Mouse (Mus musculus) stomach, postnatal 0 days (tissue): ENCODE results near the gene Zfp473.

ENCODE experiments used
- CTCF ChIP-seq: IDR thresholded peaks from 2 replicates; pipeline ENCODE4 v1.5.1; 2016; ENCODE audit warnings: antibody characterized with exemption, low read depth, mild to moderate bottlenecking, moderate library complexity
- EP300 ChIP-seq: optimal IDR thresholded peaks from 2 replicates; pipeline ENCODE3; 2016; ENCODE audit warnings: antibody characterized with exemption

DNA sequence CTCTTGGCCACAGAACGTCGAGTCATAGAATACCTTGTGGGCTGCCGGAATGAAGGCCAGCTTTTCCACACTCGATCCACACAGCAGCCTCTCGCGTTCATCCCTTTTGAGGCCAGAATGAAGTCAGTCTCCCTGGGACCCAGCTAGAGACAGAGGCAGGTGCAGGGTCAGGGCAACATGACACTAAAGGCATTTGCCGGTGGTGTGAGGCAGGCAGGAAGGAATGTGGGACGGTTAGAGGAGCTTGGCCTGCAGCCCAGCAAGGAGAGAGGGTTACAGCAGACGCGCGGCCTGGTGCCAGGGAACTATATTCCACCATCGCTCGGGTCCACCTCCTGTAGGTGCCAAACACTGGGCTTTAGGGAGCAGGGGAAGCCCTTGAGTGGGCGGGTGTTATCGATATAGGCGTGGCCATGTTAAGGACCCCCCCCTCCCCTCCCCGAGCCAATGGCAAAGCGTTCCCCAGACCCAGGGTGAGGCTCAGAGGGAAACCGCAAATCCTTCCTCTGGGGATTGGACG is 53.6 kb downstream of the Zfp473 start:
- no peak for TF ChIP-seq EP300
- no peak for TF ChIP-seq CTCF
